Mouse (Mus musculus) midbrain, embryonic 10.5 days (tissue): ENCODE data around the gene Cd28. TPM values are rescaled to one million over a fixed set of nuclear protein-coding genes. Genes with fewer than 3 reads are reported as not detected.
"Not testable (repeated sequence)": the region's sequence is repeated elsewhere in the genome, so short reads cannot be mapped to it uniquely, and the experiment has no call there.

Source experiments
- DNase-seq: peaks from one replicate; pipeline ENCODE4 v3.0.0-alpha.2; 2017; ENCODE audit warnings: low spot score
- H3K27ac ChIP-seq: fragments of 300-500 bp; sonication (generic); replicated peaks from 2 replicates; pipeline ENCODE4 v1.5.1; 2016; ENCODE audit warnings: mild to moderate bottlenecking
- H3K27me3 ChIP-seq: fragments of 300-500 bp; sonication (generic); 2 replicates; pipeline ENCODE4 v1.6.1; 2016; ENCODE audit warnings: low read depth, mild to moderate bottlenecking; ENCODE audit not compliant: poor library complexity, severe bottlenecking
- H3K36me3 ChIP-seq: fragments of 300-500 bp; sonication (generic); 2 replicates; pipeline ENCODE4 v1.6.1; 2016; ENCODE audit warnings: mild to moderate bottlenecking, moderate library complexity
- H3K4me1 ChIP-seq: fragments of 300-500 bp; sonication (generic); 2 replicates; pipeline ENCODE4 v1.6.1; 2016
- H3K4me3 ChIP-seq: fragments of 300-500 bp; sonication (generic); 2 replicates; pipeline ENCODE4 v1.5.1; 2016; ENCODE audit warnings: mild to moderate bottlenecking, moderate library complexity
- H3K9me3 ChIP-seq: fragments of 300-500 bp; sonication (generic); replicated peaks from 2 replicates; pipeline ENCODE4 v1.6.1; 2016; ENCODE audit warnings: mild to moderate bottlenecking
- WGBS: fragments of 180-500 bp; shearing (Covaris S2); methylation state at CpG from one replicate; pipeline ENCODE4 v1.1.7; 2016; 5-methylcytosine and 5-hydroxymethylcytosine counted together
- polyA plus RNA-seq: library from polyadenylated mRNA; unstranded; fragments of >200 nt; fragmentation: Nextera tagmentation; extraction: Ambion mirVana; gene quantifications from 2 replicates; pipeline ENCODE4 v1.2.1, GENCODE M21; 2016

Gene Cd28
- polyA plus RNA-seq, 1 experiment from 2014 or later = 0.20 TPM

DNA sequence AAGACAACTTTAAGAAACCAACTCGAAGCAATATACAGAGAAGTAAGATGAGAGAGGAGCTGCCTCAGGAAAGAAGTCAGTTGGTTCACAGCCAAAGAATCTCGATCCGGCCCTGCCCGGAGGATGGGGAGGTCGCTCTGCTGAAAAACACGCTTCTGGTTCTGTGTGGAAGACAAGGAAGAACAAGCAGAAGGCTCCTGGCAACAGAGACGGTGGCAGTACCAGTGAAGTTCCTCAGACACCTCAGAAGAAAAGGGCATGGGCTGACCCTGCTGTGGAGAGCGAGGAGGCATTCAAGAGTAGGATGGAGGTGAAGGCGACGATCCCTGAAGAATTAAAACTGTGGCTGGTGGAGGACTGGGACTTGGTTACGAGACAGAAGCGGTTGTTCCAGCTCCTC is 92.6 kb downstream of the Cd28 start:
- H3K27me3 ChIP-seq = no peaks in the 10 kb centered on the region
- no peaks in the 10 kb centered on the region for H3K9me3 ChIP-seq
- no peaks in the 10 kb centered on the region for H3K36me3 ChIP-seq
- DNase-seq = no peak
- peaks cover 10% of the 10 kb centered on the region for H3K4me1 ChIP-seq
- no peak overlapping the region for H3K4me3 ChIP-seq
- H3K27ac ChIP-seq = no peak overlapping the region
- 90% methylated on average over 12 of the region's 12 CpGs for WGBS

DNA sequence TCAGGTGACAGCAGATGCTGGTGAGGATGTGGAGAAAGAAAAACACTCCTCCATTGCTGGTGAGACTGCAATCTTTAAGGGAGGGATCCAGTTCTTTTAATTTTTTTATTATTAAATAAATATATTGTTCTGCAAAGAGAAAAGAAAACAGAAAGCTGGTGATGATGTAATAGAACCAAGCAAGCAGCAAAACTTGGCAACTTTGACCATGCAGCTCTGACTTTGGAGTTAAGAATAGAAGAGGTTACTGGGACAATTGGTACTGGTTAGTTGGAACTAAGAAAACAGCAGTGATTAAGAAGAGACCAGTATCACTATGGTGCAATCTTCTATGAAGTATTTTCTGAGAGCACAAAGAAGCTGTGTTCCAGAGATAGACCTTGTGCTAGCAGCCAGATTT is 94.2 kb downstream of the Cd28 start:
- Histone ChIP-seq H3K27ac (no peak overlapping the region), H3K4me3 (no peak overlapping the region), H3K9me3 (no peaks in the 10 kb centered on the region), H3K4me1 (peaks cover 10% of the 10 kb centered on the region), H3K36me3 (no peaks in the 10 kb centered on the region), H3K27me3 (no peaks in the 10 kb centered on the region)
- DNase-seq = no peak

DNA sequence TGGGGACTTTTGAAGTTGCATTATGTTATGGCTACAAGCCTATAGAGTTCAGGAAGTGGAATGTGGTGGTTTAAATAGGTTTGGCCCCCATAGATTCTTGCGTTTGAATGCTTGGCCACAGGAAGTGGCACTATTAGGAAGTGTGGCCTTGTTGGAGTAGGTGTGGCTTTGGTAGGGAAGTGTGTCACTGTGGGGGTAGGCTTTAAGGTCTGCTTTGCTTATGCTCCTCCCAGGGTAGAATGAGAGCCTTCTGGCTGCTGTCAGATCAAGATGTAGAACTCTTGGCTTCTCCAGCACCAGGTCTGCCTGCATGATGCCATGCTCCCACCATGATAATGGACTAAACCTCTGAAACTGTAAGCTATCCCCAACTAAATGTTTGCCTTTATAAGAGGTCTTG is 95.4 kb downstream of the Cd28 start:
- H3K9me3 ChIP-seq = no peaks in the 10 kb centered on the region
- H3K4me1 ChIP-seq = peaks cover 10% of the 10 kb centered on the region
- H3K36me3 ChIP-seq = no peaks in the 10 kb centered on the region
- no peak for DNase-seq
- no peaks in the 10 kb centered on the region for H3K27me3 ChIP-seq
- H3K27ac ChIP-seq = no peak overlapping the region
- WGBS = 91% methylated on average over 1 of the region's 1 CpGs
- H3K4me3 ChIP-seq = no peak overlapping the region

DNA sequence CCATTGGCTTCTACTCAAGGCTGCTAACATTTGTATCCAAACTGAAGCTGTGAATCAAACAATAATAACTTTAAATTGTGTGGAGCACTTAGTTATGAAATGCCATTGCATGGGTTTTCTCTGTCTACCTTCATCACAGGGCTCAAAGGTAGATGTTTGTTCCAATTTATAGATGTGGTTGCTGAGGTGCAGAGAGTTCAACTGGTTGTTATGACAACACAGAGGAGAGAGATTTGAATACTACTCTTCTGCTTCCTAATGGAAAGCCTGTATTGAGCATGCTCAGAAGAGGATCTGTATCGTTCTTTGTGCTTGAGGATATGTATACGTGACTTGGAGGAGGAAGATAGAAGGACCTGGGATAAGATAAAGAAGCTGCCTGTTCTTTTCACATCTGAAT is 96.8 kb downstream of the Cd28 start:
- no peaks in the 10 kb centered on the region for H3K36me3 ChIP-seq
- H3K9me3 ChIP-seq = no peaks in the 10 kb centered on the region
- peaks cover 10% of the 10 kb centered on the region for H3K4me1 ChIP-seq
- WGBS = 92% methylated on average over 2 of the region's 2 CpGs
- no peak overlapping the region for H3K4me3 ChIP-seq
- no peak overlapping the region for H3K27ac ChIP-seq
- no peak for DNase-seq
- H3K27me3 ChIP-seq = no peaks in the 10 kb centered on the region

DNA sequence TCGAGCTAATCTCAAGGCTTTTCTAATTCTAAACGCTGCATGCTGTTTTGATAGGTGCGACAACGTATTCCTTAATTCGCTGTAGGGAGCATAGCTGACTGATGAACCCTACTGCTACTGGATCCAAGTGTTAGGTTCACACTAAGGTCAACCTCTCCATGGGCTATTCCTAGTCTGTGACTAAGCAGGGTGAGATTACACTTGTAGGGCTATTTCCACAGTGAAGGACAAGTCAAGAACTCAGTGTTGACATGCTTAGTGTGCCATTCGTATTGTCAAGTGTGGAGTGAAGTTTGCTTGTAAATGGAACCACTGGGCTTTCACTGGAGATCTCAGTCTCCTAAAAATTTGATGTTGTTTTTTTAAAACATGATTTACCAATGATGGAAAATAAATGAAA is 99.3 kb downstream of the Cd28 start:
- no peaks in the 10 kb centered on the region for H3K9me3 ChIP-seq
- no peak overlapping the region for H3K27ac ChIP-seq
- H3K4me3 ChIP-seq = no peak overlapping the region
- H3K4me1 ChIP-seq = no peaks in the 10 kb centered on the region
- no peaks in the 10 kb centered on the region for H3K27me3 ChIP-seq
- 91% methylated on average over 6 of the region's 6 CpGs for WGBS
- H3K36me3 ChIP-seq = no peaks in the 10 kb centered on the region
- no peak for DNase-seq

DNA sequence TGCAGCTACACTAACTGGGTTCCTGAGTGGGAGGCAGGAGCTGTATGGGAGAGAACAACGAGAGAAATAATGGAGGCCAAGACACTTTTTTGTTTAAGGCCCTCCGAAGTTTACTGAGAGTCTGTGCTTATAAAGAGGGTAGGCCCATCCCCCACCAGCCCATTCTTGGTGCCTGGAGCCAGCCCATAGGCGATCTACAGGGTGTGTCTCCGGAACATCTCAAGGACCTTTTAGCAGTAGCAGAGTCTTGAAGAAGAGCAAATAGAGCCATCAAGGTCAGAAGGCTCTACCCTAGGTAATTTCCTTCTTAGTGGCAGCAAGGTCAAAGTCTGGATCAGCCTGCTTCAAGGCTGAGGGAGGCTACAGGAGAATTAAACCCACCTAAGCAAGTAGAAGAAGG is 101.9 kb downstream of the Cd28 start:
- H3K36me3 ChIP-seq, H3K27me3 ChIP-seq, H3K4me1 ChIP-seq, H3K4me3 ChIP-seq, H3K27ac ChIP-seq, H3K9me3 ChIP-seq, DNase-seq: not testable (repeated sequence)
- 84% methylated on average over 4 of the region's 4 CpGs for WGBS

DNA sequence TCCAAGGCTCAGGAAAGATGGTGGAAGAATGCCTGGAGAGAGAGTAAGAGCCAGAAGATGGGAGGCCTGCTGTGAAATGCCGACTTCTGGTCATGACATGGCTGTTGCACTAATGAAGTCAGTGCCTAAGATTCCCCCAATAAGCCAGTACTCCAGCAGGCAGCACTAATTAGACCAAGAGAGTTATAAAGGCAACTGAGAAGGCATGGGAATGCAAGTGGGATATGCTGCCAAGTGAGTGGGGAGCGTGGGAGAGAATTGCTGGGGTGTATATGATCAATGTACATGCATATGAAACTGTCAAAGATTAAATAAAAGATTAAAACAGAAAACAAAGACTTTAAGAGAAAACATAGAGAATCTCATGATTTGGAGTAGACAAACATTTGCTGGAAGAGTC is 103.4 kb downstream of the Cd28 start:
- no peaks in the 10 kb centered on the region for H3K4me1 ChIP-seq
- H3K36me3 ChIP-seq = no peaks in the 10 kb centered on the region
- no peak overlapping the region for H3K4me3 ChIP-seq
- H3K27ac ChIP-seq = no peak overlapping the region
- 90% methylated on average over 2 of the region's 2 CpGs for whole genome bisulfite sequencing
- no peak for DNase-seq
- H3K27me3 ChIP-seq = no peaks in the 10 kb centered on the region
- no peaks in the 10 kb centered on the region for H3K9me3 ChIP-seq

DNA sequence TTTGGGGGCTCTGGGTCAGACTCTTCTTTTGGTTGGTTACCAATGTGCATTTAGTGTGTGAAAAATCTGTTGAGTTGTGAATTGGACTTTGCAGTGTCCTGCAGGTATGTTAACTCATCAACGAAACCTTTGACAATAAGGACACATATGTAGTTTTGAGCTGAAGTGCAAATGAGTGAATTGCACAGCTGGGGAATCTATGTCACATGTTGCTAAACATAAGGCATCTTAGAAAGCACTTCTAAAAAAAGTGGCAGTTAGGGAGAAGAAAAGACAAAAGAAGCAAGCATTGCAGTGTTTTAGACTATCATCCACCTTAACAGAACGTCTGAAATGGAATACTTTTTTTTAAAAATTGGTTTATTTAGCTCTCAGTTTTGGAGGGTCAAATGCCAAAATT is 104.4 kb downstream of the Cd28 start:
- Histone ChIP-seq H3K4me1 (no peaks in the 10 kb centered on the region), H3K27me3 (no peaks in the 10 kb centered on the region), H3K4me3 (no peak overlapping the region), H3K36me3 (no peaks in the 10 kb centered on the region), H3K27ac (no peak overlapping the region), H3K9me3 (no peaks in the 10 kb centered on the region)
- WGBS = 83% methylated on average over 2 of the region's 2 CpGs
- no peak for DNase-seq

DNA sequence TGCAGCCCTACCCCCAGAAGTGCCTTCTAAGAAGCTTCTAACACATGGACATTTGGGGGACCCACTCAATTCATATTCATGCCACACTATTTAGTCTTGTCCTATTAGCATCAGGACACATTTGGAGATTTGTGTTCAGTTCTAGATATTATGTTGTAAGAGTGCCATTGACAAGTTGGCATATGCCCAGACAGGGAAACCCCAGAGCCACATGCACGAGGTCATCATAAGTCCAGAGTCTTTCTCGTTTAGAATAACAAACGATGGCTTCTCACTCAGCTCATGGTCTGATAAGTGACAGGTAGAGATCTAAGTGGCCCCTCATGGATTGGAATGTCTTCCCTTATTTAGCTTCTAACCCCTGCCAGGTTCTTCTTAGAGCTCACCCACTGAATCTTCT is 105.0 kb downstream of the Cd28 start:
- H3K36me3 ChIP-seq = no peaks in the 10 kb centered on the region
- no peak for DNase-seq
- no peaks in the 10 kb centered on the region for H3K4me1 ChIP-seq
- no peak overlapping the region for H3K4me3 ChIP-seq
- 88% methylated on average over 3 of the region's 3 CpGs for WGBS
- no peaks in the 10 kb centered on the region for H3K9me3 ChIP-seq
- H3K27me3 ChIP-seq = no peaks in the 10 kb centered on the region
- no peak overlapping the region for H3K27ac ChIP-seq

Other genes with a start within 250 kb of the Cd28 start
- gene Raph1, start 149.7 kb upstream of the Cd28 start, polyA plus RNA-seq = 19.9 and 21.7 TPM in 2 replicates
- not detected in 2 replicates for gene Ctla4, start 170.2 kb downstream of the Cd28 start, polyA plus RNA-seq